Mouse (Mus musculus) liver, embryonic 15.5 days (tissue): Measurements from ENCODE around the gene Runx2. TPM values are rescaled to one million over a fixed set of nuclear protein-coding genes. Genes with fewer than 3 reads are reported as not detected.

Source experiments
- ATAC-seq: fragments of 200-750 bp; cut with Nextera tagmentation; 2 replicates; pipeline ENCODE4 v1.8.0; 2017; ENCODE audit warnings: moderate number of reproducible peaks, mild to moderate bottlenecking, moderate library complexity; ENCODE audit not compliant: insufficient read depth
- H3K27ac ChIP-seq: fragments of 300-500 bp; sonication (generic); replicated peaks from 2 replicates; pipeline ENCODE4 v1.5.1; 2015; ENCODE audit warnings: mild to moderate bottlenecking, inconsistent platforms
- H3K27me3 ChIP-seq: fragments of 300-500 bp; sonication (generic); 2 replicates; pipeline ENCODE4 v1.6.1; 2015; ENCODE audit warnings: mild to moderate bottlenecking, inconsistent platforms
- H3K36me3 ChIP-seq: fragments of 300-500 bp; sonication (generic); replicated peaks from 2 replicates; pipeline ENCODE4 v1.6.1; 2015; ENCODE audit warnings: moderate library complexity, mild to moderate bottlenecking, inconsistent platforms
- H3K4me1 ChIP-seq: fragments of 300-500 bp; sonication (generic); replicated peaks from 2 replicates; pipeline ENCODE4 v1.6.1; 2015; ENCODE audit warnings: inconsistent platforms
- H3K4me2 ChIP-seq: fragments of 300-500 bp; sonication (generic); 2 replicates; pipeline ENCODE4 v1.6.1; 2015; ENCODE audit warnings: moderate library complexity, mild to moderate bottlenecking, inconsistent platforms
- H3K4me3 ChIP-seq: fragments of 300-500 bp; sonication (generic); replicated peaks from 2 replicates; pipeline ENCODE4 v1.5.1; 2015; ENCODE audit warnings: mild to moderate bottlenecking, inconsistent platforms
- H3K9ac ChIP-seq: fragments of 300-500 bp; sonication (generic); 2 replicates; pipeline ENCODE4 v1.6.1; 2015; ENCODE audit warnings: moderate library complexity, mild to moderate bottlenecking, inconsistent platforms
- H3K9me3 ChIP-seq: fragments of 300-500 bp; sonication (generic); replicated peaks from 2 replicates; pipeline ENCODE4 v1.6.1; 2016; ENCODE audit warnings: inconsistent platforms
- WGBS: fragments of 180-500 bp; shearing (Covaris S2); methylation state at CpG from one replicate; pipeline ENCODE4 v1.1.7; 2015; ENCODE audit warnings: mixed read lengths; ENCODE audit not compliant: insufficient replicate concordance; 5-methylcytosine and 5-hydroxymethylcytosine counted together
- polyA plus RNA-seq: library from polyadenylated mRNA; unstranded; fragments of >200 nt; fragmentation: Nextera tagmentation; extraction: Ambion mirVana; gene quantifications from 2 replicates; pipeline ENCODE4 v1.2.1, GENCODE M21; 2015

Gene Runx2
- polyA plus RNA-seq, 1 experiment from 2014 or later: 0.56 TPM

DNA sequence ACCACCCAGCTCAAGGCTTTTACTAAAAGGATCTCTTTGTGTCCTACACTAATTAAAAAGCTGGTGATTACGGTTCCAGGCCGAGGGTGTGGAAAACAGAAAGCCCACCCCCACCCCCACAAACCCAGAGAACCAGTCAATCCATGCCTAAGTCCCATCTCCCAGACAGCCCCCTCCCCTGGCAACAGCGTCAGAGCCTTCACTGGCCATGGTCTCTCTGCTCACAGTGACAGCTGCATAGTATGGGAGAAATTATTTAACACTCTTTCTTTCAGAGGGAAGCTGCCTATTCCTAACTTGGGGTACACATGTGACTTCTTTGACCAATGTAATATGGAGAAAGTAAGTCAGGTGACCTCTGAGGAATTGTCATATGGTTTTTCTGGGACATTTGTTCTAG, 228.4 kb downstream of the Runx2 start:
- Histone ChIP-seq H3K9ac (no peak overlapping the region), H3K4me1 (no peaks in the 10 kb centered on the region), H3K4me2 (no peak overlapping the region), H3K9me3 (no peaks in the 10 kb centered on the region), H3K27ac (no peak overlapping the region), H3K27me3 (no peaks in the 10 kb centered on the region), H3K36me3 (no peaks in the 10 kb centered on the region), H3K4me3 (no peak overlapping the region)
- ATAC-seq: no peak
- WGBS: 77% methylated on average over 3 of the region's 3 CpGs

DNA sequence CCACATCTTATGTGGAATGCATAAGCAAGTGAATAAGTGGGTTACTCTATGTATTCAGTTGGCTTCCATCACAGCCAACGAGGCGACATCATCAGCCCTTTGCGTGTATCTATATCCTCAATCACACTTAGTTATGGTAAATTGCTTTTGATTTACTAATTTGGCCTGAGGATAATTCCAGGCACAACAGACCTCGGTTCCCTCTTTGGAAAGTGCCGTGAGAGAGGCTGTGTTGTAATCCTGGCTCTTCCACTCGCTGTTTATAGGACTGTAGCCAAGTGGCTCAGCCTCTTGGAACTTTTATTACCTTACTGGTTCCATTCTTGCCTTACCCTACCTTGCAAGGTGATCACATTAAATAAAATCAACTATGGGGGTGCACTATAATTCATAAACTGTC, 229.8 kb downstream of the Runx2 start:
- Histone ChIP-seq H3K9me3 (no peaks in the 10 kb centered on the region), H3K4me1 (no peaks in the 10 kb centered on the region), H3K4me2 (no peak overlapping the region), H3K27ac (no peak overlapping the region), H3K9ac (no peak overlapping the region), H3K4me3 (no peak overlapping the region), H3K36me3 (no peaks in the 10 kb centered on the region), H3K27me3 (no peaks in the 10 kb centered on the region)
- no peak for ATAC-seq
- 71% methylated on average over 6 of the region's 6 CpGs for WGBS

DNA sequence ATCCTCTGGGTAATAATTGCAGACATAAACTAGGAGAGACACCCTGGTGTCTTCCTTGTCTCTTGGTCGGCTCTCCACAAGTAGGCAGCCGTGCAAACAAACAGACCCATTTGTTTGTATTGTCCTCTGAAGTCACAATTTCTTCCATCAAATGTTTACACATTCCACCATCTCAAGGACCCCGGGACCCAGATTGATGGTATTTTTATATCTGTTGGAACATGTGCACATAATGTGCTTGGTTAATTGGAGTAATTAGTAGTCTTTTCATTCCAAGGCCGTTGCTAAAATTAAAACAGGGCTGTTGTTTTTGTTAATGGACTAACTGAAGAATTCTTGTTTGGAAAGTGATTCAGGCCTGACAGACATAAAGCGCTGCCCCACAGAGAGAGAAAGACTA, 236.8 kb downstream of the Runx2 start:
- H3K4me3 ChIP-seq: no peak overlapping the region
- H3K9ac ChIP-seq: no peak overlapping the region
- ATAC-seq: no peak
- H3K27ac ChIP-seq: no peak overlapping the region
- H3K9me3 ChIP-seq: no peaks in the 10 kb centered on the region
- no peaks in the 10 kb centered on the region for H3K36me3 ChIP-seq
- H3K4me1 ChIP-seq: no peaks in the 10 kb centered on the region
- no peaks in the 10 kb centered on the region for H3K27me3 ChIP-seq
- no peak overlapping the region for H3K4me2 ChIP-seq
- 46% methylated on average over 5 of the region's 5 CpGs for WGBS

DNA sequence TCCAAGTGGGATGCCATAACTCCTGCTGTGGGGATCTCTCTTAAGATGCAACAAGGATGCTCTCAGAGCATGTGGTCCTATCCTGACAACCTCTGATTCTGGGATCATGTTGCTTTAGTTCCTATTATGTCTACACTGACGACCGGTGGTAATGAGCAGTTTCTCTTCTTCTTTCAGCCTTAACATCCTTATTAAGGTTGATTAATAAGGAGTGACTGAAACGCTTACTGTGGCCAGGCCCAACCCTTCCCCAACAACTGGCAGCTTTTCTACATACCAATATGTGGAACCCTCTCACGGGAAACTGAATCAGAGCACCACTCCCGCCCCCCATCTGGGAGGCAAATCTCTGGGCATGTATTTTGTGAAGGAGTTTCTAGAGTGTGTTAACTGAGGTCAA, 243.7 kb downstream of the Runx2 start:
- Histone ChIP-seq H3K27ac (no peak overlapping the region), H3K36me3 (no peaks in the 10 kb centered on the region), H3K4me2 (no peak overlapping the region), H3K4me3 (no peak overlapping the region), H3K9me3 (no peaks in the 10 kb centered on the region), H3K27me3 (no peaks in the 10 kb centered on the region), H3K9ac (no peak overlapping the region), H3K4me1 (no peaks in the 10 kb centered on the region)
- 60% methylated on average over 5 of the region's 5 CpGs for WGBS
- ATAC-seq: no peak

DNA sequence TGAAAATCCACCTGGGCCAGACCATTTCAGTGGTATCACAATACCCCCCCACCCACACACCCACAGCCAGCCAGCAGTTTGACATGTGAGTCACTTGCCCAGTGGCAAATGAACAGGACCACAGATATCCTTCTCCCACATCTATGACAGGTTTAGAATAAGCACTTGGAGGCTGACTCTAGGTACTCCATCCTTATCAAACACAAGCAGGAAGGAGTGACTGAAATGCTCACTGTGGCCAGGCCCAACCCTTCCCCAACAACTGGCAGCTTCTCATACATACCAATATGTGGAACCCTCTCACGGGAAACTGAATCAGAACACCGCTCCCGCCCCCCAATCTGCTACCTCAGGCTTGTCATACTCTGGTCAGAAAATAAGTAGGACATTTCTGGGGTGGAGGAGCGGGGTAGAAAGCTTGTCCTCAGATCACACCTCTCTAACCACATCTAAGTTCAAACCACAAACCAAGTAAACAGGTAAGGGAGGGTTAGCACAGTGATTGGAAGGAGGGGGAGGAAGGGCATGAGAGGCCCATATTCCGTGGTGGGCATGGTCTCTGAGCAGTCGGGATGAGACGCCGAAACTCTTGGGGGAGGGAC, 245.5 kb downstream of the Runx2 start:
- ATAC-seq: no peak
- Histone ChIP-seq H3K9me3 (no peaks in the 10 kb centered on the region), H3K4me3 (no peak overlapping the region), H3K9ac (no peak overlapping the region), H3K36me3 (no peaks in the 10 kb centered on the region), H3K4me2 (no peak overlapping the region), H3K27me3 (no peaks in the 10 kb centered on the region), H3K4me1 (no peaks in the 10 kb centered on the region), H3K27ac (no peak overlapping the region)
- 64% methylated on average over 8 of the region's 8 CpGs for WGBS

DNA sequence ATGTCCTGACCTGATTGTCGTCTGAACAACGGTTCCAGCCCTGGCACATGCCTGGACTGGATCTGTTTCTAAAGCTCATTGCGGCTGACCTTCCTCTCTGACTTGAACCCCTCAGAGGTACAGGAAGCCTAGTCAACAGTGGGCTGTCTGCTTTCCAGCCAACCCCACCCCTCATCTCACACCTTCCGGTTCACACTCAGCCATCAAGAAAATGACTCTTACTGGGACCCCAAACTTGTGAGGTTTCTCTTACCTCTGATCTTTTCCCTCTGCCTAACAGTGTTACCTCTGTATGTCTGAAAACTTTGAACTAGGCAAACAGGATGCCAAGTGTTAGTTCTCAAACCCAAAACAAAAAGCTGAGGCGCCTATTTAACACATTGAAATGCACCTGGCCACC, 247.6 kb downstream of the Runx2 start:
- no peak overlapping the region for H3K27ac ChIP-seq
- no peaks in the 10 kb centered on the region for H3K27me3 ChIP-seq
- H3K4me3 ChIP-seq: no peak overlapping the region
- H3K9me3 ChIP-seq: no peaks in the 10 kb centered on the region
- no peak for ATAC-seq
- no peak overlapping the region for H3K4me2 ChIP-seq
- H3K36me3 ChIP-seq: no peaks in the 10 kb centered on the region
- no peaks in the 10 kb centered on the region for H3K4me1 ChIP-seq
- H3K9ac ChIP-seq: no peak overlapping the region
- 59% methylated on average over 5 of the region's 5 CpGs for WGBS

DNA sequence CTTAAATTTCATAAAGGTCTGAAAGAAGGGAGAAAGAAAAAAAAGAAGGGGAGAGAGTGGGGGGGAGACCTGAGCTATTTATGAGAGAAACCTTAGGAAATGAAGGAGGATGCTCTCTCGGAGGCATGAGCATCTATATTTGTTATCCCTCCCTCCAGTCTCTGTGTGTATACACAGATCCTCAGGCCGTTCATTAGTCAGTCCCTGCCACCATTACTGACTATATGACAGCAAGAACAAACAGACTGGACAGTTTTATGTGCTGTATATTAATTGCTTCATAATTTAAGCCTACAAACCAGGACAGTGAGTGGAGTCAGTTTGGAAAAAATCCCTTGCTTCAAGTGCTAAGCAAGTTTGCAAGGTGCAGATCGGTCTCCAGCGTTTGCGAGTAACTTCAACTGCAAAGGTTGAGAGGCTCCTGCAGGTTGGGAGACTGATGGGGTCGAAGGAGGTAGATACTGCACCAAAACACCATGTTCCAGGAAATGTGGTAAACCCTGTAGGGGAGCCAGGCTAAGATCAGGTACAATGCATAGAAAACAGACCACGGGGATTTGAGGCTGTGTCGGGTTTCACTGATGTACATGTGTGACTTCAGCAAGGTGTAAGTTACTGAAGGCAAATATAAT, 248.6 kb downstream of the Runx2 start:
- Histone ChIP-seq H3K36me3 (no peaks in the 10 kb centered on the region), H3K4me2 (no peak overlapping the region), H3K27ac (no peak overlapping the region), H3K9ac (no peak overlapping the region), H3K4me3 (no peak overlapping the region), H3K9me3 (no peaks in the 10 kb centered on the region), H3K27me3 (no peaks in the 10 kb centered on the region), H3K4me1 (no peaks in the 10 kb centered on the region)
- 59% methylated on average over 8 of the region's 8 CpGs for WGBS
- no peak for ATAC-seq

DNA sequence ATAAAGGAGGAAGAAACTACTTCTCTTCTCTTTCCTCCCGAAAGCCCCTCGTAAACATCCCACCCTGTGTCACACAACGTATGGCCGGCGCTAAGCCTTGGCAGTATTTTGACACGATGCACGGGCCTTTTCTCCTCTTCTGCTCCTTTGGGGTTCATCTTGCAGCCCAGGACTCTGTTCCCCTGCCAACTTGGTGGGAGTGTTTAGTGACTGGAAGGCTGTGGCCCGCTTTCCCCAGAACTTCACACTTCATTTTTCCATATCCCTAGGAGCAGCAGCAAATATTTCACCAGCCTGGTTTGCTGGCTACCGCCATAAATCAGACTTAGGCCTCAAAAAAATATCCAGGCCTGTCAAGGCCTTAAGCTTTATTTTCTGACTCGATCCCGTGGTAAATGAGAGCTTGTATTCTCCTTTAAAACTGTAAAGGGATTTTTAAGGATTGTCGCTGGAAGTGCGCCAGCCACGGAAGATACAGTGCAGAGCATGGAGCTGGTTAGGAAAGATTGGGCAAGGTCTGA, 249.2 kb downstream of the Runx2 start:
- H3K27ac ChIP-seq: no peak overlapping the region
- 72% methylated on average over 14 of the region's 14 CpGs for WGBS

DNA sequence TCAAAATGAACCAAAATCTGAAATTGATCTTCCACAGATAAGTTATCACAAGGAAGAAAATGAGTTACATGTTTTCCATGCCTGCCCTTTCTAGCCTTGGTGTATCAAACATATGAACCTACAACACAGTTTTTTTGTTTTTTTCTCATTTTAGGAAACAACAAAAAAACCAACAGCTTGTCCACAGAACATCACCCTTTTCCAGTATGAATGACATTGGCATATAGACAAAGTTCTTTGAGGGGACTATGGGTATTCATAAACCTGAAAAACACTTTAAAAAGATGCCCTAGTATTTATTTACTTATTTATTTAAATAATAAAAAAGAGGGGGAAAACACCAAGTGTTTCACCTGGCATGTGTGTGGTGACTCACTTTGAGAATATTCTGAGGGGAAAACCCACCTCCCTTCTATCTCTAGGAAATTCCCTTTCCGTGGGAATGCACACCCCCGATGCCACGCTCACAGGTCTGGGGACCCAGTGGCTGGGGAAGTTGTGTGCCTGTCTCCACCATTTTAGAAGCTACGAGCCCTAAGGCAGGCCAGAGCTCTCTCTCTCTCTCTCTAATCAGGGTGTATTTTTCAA, 249.9 kb downstream of the Runx2 start:
- Histone ChIP-seq H3K27ac (no peak overlapping the region), H3K36me3 (no peaks in the 10 kb centered on the region), H3K9ac (no peak overlapping the region), H3K27me3 (no peaks in the 10 kb centered on the region), H3K9me3 (no peaks in the 10 kb centered on the region), H3K4me3 (no peak overlapping the region), H3K4me1 (no peaks in the 10 kb centered on the region), H3K4me2 (no peak overlapping the region)
- WGBS: 69% methylated on average over 4 of the region's 4 CpGs
- no peak for ATAC-seq

More for the DNA sequence above, 249.2 kb downstream of the Runx2 start:
- Histone ChIP-seq H3K36me3 (no peaks in the 10 kb centered on the region), H3K4me3 (no peak overlapping the region), H3K27me3 (no peaks in the 10 kb centered on the region), H3K9me3 (no peaks in the 10 kb centered on the region), H3K4me2 (no peak overlapping the region), H3K9ac (no peak overlapping the region), H3K4me1 (no peaks in the 10 kb centered on the region)
- ATAC-seq: no peak

DNA sequence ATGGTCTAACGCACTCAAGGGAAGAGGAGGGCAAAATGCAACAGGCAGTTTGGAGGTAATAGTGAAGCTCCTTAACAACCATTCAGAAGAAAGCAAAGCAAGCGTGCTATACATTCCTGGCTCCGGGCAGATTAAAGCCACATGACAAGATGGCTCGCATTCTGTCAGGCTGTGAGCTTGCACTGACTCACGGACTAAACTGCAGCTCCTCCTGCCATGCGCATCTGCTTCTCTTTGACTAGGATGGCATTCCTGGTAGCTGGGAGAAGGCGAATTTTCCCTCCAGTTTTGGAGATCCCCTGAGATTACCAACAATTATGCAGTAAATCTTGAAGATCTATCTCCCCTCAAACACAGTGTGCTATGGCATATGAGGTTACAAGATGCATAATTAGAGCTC, 254.6 kb downstream of the Runx2 start:
- Histone ChIP-seq H3K9me3 (no peaks in the 10 kb centered on the region), H3K27me3 (no peaks in the 10 kb centered on the region), H3K4me3 (no peak overlapping the region), H3K9ac (no peak overlapping the region), H3K36me3 (no peaks in the 10 kb centered on the region), H3K27ac (no peak overlapping the region), H3K4me2 (no peak overlapping the region), H3K4me1 (no peaks in the 10 kb centered on the region)
- no peak for ATAC-seq
- 66% methylated on average over 7 of the region's 7 CpGs for WGBS

DNA sequence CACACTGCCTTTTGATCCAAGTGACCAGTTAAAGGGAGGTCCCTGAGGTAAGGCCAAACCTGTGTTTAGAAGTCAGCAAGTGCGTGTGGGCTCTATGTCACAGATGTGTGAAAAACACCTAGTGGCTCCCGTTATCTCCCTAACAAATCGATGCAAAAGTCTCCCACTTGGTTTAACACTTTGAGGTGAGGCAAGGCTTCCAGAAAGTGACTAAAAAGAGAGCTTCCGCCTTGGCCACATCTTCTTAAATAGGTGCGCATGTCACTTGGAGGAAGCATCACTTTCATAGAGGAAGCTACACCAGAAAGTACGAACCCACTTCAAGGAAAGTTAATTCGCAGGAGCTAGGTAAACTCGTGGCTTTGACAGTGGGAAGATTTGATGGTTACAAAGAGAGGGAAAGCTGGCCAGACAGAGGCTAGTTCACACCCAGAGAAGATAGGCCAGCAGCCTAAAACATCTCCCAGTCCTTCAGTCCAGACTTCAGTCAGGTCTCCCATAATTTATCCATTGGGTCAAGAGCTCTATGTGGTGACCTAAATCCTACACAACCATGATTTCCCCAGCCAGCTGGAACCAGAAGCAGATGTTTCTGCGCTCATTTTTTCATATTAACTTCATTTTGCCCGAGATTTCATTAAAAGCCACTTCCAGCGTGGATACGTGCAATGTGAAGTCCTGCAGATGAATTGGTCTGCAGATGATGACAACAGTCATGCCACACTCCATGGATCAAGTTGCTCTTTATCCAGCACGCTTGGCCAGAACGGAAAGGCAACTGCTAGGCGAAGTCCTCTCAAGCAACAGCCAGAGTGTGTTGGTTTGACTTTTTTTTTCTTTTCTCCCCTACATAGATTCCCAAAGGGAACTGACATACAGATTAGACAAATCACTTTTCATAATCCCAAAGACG, 257.1 kb downstream of the Runx2 start:
- Histone ChIP-seq H3K27me3 (no peaks in the 10 kb centered on the region), H3K9ac (no peak overlapping the region), H3K4me3 (no peak overlapping the region), H3K9me3 (no peaks in the 10 kb centered on the region), H3K27ac (no peak overlapping the region), H3K4me1 (no peaks in the 10 kb centered on the region), H3K36me3 (no peaks in the 10 kb centered on the region), H3K4me2 (no peak overlapping the region)
- no peak for ATAC-seq
- 60% methylated on average over 16 of the region's 16 CpGs for WGBS
